Mouse (Mus musculus) bone marrow, adult 2 months (tissue): ENCODE data around the gene Olfml2a.

Experiments used
- CTCF ChIP-seq: fragments of 200-500 bp; IDR thresholded peaks from 2 replicates; pipeline ENCODE4 v1.5.1; 2011; ENCODE audit warnings: low read length, control low read depth; ENCODE audit not compliant: control insufficient read depth, insufficient read depth
- POLR2A ChIP-seq: fragments of 200-500 bp; IDR thresholded peaks from 2 replicates; pipeline ENCODE4 v1.6.1; 2011; ENCODE audit warnings: low read depth, mild to moderate bottlenecking, control low read depth, low read length, borderline replicate concordance; ENCODE audit not compliant: control insufficient read depth

GRCm38 (mm10) chr2:39012768-39013279, 81.0 kb downstream of the Olfml2a start:
- TF ChIP-seq POLR2A (no peak), CTCF (no peak)
